ENCODE assay signal across 15 mouse cellular contexts in genomic region chr2:64949210-64949609, GRCm38 (mm10).
A peak's percentile ranks its signal among the peaks of the same experiment; 100 is the strongest.
DNase-seq lines count a peak whose midpoint lies in the region; ATAC-seq and TF ChIP-seq lines count a peak whose summit lies in the region.
"Had no signal": no experiment of that assay in that cellular context is flagged by ENCODE, and none has a peak within 500 bp of the region (broad histone marks: within the 10 kb centered on the region; RNA-seq: fewer than 3 reads in every experiment).

No protein-coding gene starts in this region.

- no peak overlapping the region for H3K4me3 ChIP-seq in forebrain, embryonic 14.5 days (ENCODE audit: low read depth, low read length)
- H3K4me3 ChIP-seq in hindbrain, postnatal 0 days (ENCODE audit: low read length): no peak overlapping the region
- no peak overlapping the region for H3K4me3 ChIP-seq in intestine, embryonic 16.5 days (ENCODE audit: low read length)
- H3K4me3 ChIP-seq: heart, adult 2 months; limb, embryonic 15.5 days; liver, embryonic 15.5 days; neural tube, embryonic 12.5 days had no signal

- H3K9me3 ChIP-seq in forebrain, embryonic 14.5 days (replicated peaks; ENCODE audit: control insufficient read depth, low read length): no peaks in the 10 kb centered on the region
- no peaks in the 10 kb centered on the region for H3K9me3 ChIP-seq in hindbrain, postnatal 0 days (ENCODE audit: low read length)
- H3K9me3 ChIP-seq in intestine, embryonic 16.5 days (ENCODE audit: control insufficient read depth, low read length): no peaks in the 10 kb centered on the region
- H3K9me3 ChIP-seq: limb, embryonic 15.5 days; liver, embryonic 15.5 days; neural tube, embryonic 12.5 days had no signal

- no peak overlapping the region for H3K9ac ChIP-seq in forebrain, embryonic 14.5 days (ENCODE audit: low read length)
- no peak overlapping the region for H3K9ac ChIP-seq in hindbrain, postnatal 0 days (replicated peaks; ENCODE audit: low read length)
- no peak overlapping the region for H3K9ac ChIP-seq in intestine, embryonic 16.5 days (ENCODE audit: low read depth, low read length)
- H3K9ac ChIP-seq: limb, embryonic 15.5 days; liver, embryonic 15.5 days; neural tube, embryonic 12.5 days had no signal

- no peak overlapping the region for H3K27ac ChIP-seq in forebrain, embryonic 14.5 days (ENCODE audit: low read depth, low read length)
- no peak overlapping the region for H3K27ac ChIP-seq in hindbrain, postnatal 0 days
- H3K27ac ChIP-seq in intestine, embryonic 16.5 days (ENCODE audit: low read length): no peak overlapping the region
- H3K27ac ChIP-seq: heart, adult 2 months; limb, embryonic 15.5 days; liver, embryonic 15.5 days; macrophage; neural tube, embryonic 12.5 days; stomach, postnatal 0 days had no signal

- no peaks in the 10 kb centered on the region for H3K36me3 ChIP-seq in forebrain, embryonic 14.5 days (ENCODE audit: control insufficient read depth, insufficient read depth, low read length)
- no peaks in the 10 kb centered on the region for H3K36me3 ChIP-seq in hindbrain, postnatal 0 days (ENCODE audit: insufficient read depth, low read length)
- H3K36me3 ChIP-seq in intestine, embryonic 16.5 days (ENCODE audit: control insufficient read depth, insufficient read depth, low read length): no peaks in the 10 kb centered on the region
- H3K36me3 ChIP-seq: limb, embryonic 15.5 days; liver, embryonic 15.5 days; neural tube, embryonic 12.5 days had no signal

- H3K27me3 ChIP-seq in forebrain, embryonic 14.5 days (replicated peaks; ENCODE audit: control insufficient read depth, insufficient read depth, low read length): no peaks in the 10 kb centered on the region
- H3K27me3 ChIP-seq in hindbrain, postnatal 0 days (ENCODE audit: insufficient read depth, low read length): no peaks in the 10 kb centered on the region
- H3K27me3 ChIP-seq in intestine, embryonic 16.5 days (replicated peaks; ENCODE audit: control insufficient read depth, insufficient read depth, low read length): no peaks in the 10 kb centered on the region
- H3K27me3 ChIP-seq: CH12.LX; limb, embryonic 15.5 days; liver, embryonic 15.5 days; neural tube, embryonic 12.5 days had no signal

- ATAC-seq in frontal cortex, adult (ENCODE audit: low TSS enrichment): peak; percentile 21; the same call in 1 of the 2 replicates
- peak; percentile 56; the same call in 1 of the 2 replicates for ATAC-seq in forebrain, embryonic 14.5 days
- peak; percentile 24; the same call in 1 of the 2 replicates for ATAC-seq in hindbrain, postnatal 0 days
- ATAC-seq in intestine, embryonic 16.5 days: no peak

- DNase-seq in frontal cortex, adult 2 months (ENCODE audit: extremely low spot score in 1 of 2, low spot score in 1 of 2): no peak
- peak; percentile 5 for DNase-seq in A20 (ENCODE audit: low read depth, low spot score)
- no peak for DNase-seq in forebrain, embryonic 14.5 days (ENCODE audit: low spot score)
- no peak for DNase-seq in hindbrain, postnatal 0 days (ENCODE audit: low spot score)
- no peak for DNase-seq in cerebellum, adult 8-10 months
- DNase-seq in heart, adult 18-20 months: no peak
- DNase-seq: heart, adult 2 months had no signal

- 32% methylated on average over 2 of the region's 2 CpGs for WGBS in forebrain, embryonic 14.5 days
- WGBS in hindbrain, postnatal 0 days: 55% methylated on average over 2 of the region's 2 CpGs
- WGBS in intestine, embryonic 16.5 days: 64% methylated on average over 2 of the region's 2 CpGs

- H3K4me1 ChIP-seq in forebrain, embryonic 14.5 days (ENCODE audit: control insufficient read depth, insufficient read depth, low read length): no peaks in the 10 kb centered on the region
- no peaks in the 10 kb centered on the region for H3K4me1 ChIP-seq in hindbrain, postnatal 0 days (ENCODE audit: insufficient read depth, low read length)
- no peaks in the 10 kb centered on the region for H3K4me1 ChIP-seq in intestine, embryonic 16.5 days (ENCODE audit: control insufficient read depth, insufficient read depth, low read length)
- H3K4me1 ChIP-seq: limb, embryonic 15.5 days; liver, embryonic 15.5 days; neural tube, embryonic 12.5 days had no signal

- no peak for TF ChIP-seq CTCF in hindbrain, postnatal 0 days (IDR thresholded peaks at IDR 0.05; ENCODE audit: low read depth)

- no peak overlapping the region for H3K4me2 ChIP-seq in forebrain, embryonic 14.5 days (ENCODE audit: low read length)
- no peak overlapping the region for H3K4me2 ChIP-seq in hindbrain, postnatal 0 days (ENCODE audit: low read depth, low read length)
- H3K4me2 ChIP-seq in intestine, embryonic 16.5 days (ENCODE audit: low read depth, low read length): no peak overlapping the region
- H3K4me2 ChIP-seq: liver, embryonic 15.5 days; neural tube, embryonic 12.5 days had no signal
